Mouse (Mus musculus) hindbrain, embryonic 15.5 days (tissue): ENCODE data around the gene Mtmr2. TPM values are rescaled to one million over a fixed set of nuclear protein-coding genes. Genes with fewer than 3 reads are reported as not detected.
A peak's percentile ranks its signal among the peaks of the same experiment; 100 is the strongest.
"Not testable (repeated sequence)": the region's sequence is repeated elsewhere in the genome, so short reads cannot be mapped to it uniquely, and the experiment has no call there.

Experiments used
- ATAC-seq: fragments of 200-750 bp; cut with Nextera tagmentation; 2 replicates; pipeline ENCODE4 v1.8.0; 2017; ENCODE audit warnings: low read depth, moderate number of reproducible peaks, moderate TSS enrichment; ENCODE audit not compliant: low FRiP score
- H3K27ac ChIP-seq: fragments of 300-500 bp; sonication (generic); replicated peaks from 2 replicates; pipeline ENCODE4 v1.5.1; 2015; ENCODE audit warnings: mild to moderate bottlenecking, inconsistent platforms
- H3K27me3 ChIP-seq: fragments of 300-500 bp; sonication (generic); 2 replicates; pipeline ENCODE4 v1.6.1; 2015; ENCODE audit warnings: control low read depth, inconsistent platforms
- H3K36me3 ChIP-seq: fragments of 300-500 bp; sonication (generic); 2 replicates; pipeline ENCODE4 v1.6.1; 2015; ENCODE audit warnings: control low read depth, inconsistent platforms
- H3K4me1 ChIP-seq: fragments of 300-500 bp; sonication (generic); replicated peaks from 2 replicates; pipeline ENCODE4 v1.6.1; 2015; ENCODE audit warnings: control low read depth, inconsistent platforms
- H3K4me2 ChIP-seq: fragments of 300-500 bp; sonication (generic); 2 replicates; pipeline ENCODE4 v1.6.1; 2015; ENCODE audit warnings: moderate library complexity, mild to moderate bottlenecking, inconsistent platforms
- H3K4me3 ChIP-seq: fragments of 300-500 bp; sonication (generic); 2 replicates; pipeline ENCODE4 v1.5.1; 2015; ENCODE audit warnings: mild to moderate bottlenecking, inconsistent platforms
- H3K9ac ChIP-seq: fragments of 300-500 bp; sonication (generic); 2 replicates; pipeline ENCODE4 v1.6.1; 2015; ENCODE audit warnings: inconsistent platforms
- H3K9me3 ChIP-seq: fragments of 300-500 bp; sonication (generic); 2 replicates; pipeline ENCODE4 v1.6.1; 2016; ENCODE audit warnings: control low read depth, inconsistent platforms
- WGBS: fragments of 180-500 bp; shearing (Covaris S2); methylation state at CpG from one replicate; pipeline ENCODE4 v1.1.7; 2015; 5-methylcytosine and 5-hydroxymethylcytosine counted together
- polyA plus RNA-seq: library from polyadenylated mRNA; unstranded; fragments of >200 nt; fragmentation: Nextera tagmentation; extraction: Ambion mirVana; gene quantifications from 2 replicates; pipeline ENCODE4 v1.2.1, GENCODE M21; 2015

Mtmr2 gene
- polyA plus RNA-seq, 1 experiment from 2014 or later = 50.9 TPM

DNA sequence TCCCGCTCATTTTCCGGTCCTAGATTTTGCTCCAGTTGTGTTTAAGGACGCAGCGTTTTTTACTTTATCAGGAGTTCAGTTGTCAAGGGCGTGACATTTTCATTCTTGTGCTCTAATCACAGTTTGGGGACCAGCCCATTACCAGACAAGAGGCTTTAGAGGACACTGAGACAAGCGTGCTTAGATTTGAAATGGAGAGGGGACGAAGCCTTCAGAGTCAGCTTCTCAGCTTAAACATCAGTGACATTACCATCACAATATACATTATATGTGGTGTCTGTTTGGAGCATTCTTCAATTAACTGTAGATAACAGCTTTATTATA, 1.4 kb downstream of the Mtmr2 start:
- H3K4me2 ChIP-seq = peak overlapping the region; percentile 69
- no peaks in the 10 kb centered on the region for H3K9me3 ChIP-seq
- H3K4me1 ChIP-seq = peaks cover 17% of the 10 kb centered on the region
- peak overlapping the region; percentile 97 for H3K4me3 ChIP-seq
- 2% methylated on average over 7 of the region's 7 CpGs for WGBS
- ATAC-seq = no peak
- H3K27ac ChIP-seq = peak overlapping the region; percentile 91
- no peaks in the 10 kb centered on the region for H3K27me3 ChIP-seq
- peak overlapping the region; percentile 97 for H3K9ac ChIP-seq
- no peaks in the 10 kb centered on the region for H3K36me3 ChIP-seq

DNA sequence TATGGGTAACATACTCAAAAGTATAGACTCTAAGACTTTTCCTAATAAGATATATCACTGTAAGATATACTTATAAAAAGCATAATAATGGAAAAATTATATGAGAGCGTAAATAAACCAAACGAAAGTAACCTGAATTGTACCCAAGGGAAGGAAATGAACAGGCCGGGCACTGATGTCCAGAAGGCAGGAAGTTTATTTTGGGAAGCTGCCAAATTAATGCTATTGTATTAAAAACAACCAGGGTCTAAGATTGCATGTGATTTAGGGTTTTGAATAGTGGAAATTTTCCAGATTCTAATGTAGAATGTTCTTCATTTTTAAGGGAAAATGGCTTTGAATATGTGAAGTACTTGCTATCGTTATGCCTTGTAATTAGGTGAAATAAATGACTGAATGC, 4.3 kb downstream of the Mtmr2 start:
- no peaks in the 10 kb centered on the region for H3K9me3 ChIP-seq
- 75% methylated on average over 4 of the region's 4 CpGs for WGBS
- no peaks in the 10 kb centered on the region for H3K27me3 ChIP-seq
- no peak overlapping the region for H3K27ac ChIP-seq
- H3K4me1 ChIP-seq = peaks cover 17% of the 10 kb centered on the region
- no peaks in the 10 kb centered on the region for H3K36me3 ChIP-seq
- no peak overlapping the region for H3K9ac ChIP-seq
- H3K4me3 ChIP-seq = no peak overlapping the region
- ATAC-seq = no peak
- H3K4me2 ChIP-seq = no peak overlapping the region

DNA sequence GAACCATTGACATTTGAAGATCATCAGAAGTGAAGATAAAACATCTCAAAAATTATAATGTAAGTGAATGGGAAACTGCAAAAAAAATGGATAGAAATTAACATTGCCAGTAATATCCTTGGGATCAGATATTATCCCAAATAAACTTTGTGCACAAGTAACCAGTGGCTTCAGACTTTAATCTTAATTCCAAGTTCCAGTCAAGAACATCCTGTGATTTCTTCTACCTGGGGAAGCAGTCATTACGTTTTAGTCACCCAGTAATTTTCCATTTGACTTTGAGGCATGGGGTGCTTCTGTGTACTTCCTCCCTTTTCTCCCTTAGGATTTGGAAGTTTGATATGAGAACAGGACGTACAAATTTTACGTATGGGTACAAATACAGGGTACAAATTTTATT, 12.2 kb downstream of the Mtmr2 start:
- no peak for ATAC-seq
- 97% methylated on average over 3 of the region's 3 CpGs for WGBS
- H3K9me3 ChIP-seq = 0 out of 2 replicates have a peak, but pooled peaks cover 6% of the 10 kb centered on the region

DNA sequence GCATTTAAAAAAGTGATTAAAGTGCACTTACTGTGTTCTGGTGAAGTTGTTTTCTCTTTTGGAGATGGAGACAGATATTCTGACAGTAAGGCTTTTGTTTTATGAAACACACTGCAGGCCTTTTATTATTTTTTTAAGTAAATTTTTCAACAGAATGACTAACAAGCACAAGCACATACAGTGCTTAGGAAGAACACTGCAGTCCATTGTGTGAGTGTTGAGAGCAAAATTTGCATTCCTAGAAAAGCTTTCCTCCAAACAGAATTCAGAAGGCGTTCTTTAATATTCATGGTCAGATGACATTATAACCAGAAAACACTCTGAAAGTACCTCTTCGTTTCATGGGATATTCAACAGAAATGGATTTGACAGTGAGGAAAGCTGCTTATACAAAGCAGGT, 17.4 kb downstream of the Mtmr2 start:
- no peak overlapping the region for H3K4me3 ChIP-seq
- no peaks in the 10 kb centered on the region for H3K9me3 ChIP-seq
- H3K36me3 ChIP-seq = no peaks in the 10 kb centered on the region
- no peak overlapping the region for H3K4me2 ChIP-seq
- H3K27me3 ChIP-seq = no peaks in the 10 kb centered on the region
- no peaks in the 10 kb centered on the region for H3K4me1 ChIP-seq
- 71% methylated on average over 2 of the region's 2 CpGs for WGBS
- H3K9ac ChIP-seq = no peak overlapping the region
- ATAC-seq = no peak
- H3K27ac ChIP-seq = no peak overlapping the region

More for the DNA sequence above, 12.2 kb downstream of the Mtmr2 start:
- H3K27me3 ChIP-seq = no peaks in the 10 kb centered on the region
- H3K4me1 ChIP-seq = no peaks in the 10 kb centered on the region
- H3K4me3 ChIP-seq = no peak overlapping the region
- no peak overlapping the region for H3K9ac ChIP-seq
- no peak overlapping the region for H3K27ac ChIP-seq
- no peak overlapping the region for H3K4me2 ChIP-seq
- 0 out of 2 replicates have a peak, but pooled peaks cover 9% of the 10 kb centered on the region for H3K36me3 ChIP-seq

DNA sequence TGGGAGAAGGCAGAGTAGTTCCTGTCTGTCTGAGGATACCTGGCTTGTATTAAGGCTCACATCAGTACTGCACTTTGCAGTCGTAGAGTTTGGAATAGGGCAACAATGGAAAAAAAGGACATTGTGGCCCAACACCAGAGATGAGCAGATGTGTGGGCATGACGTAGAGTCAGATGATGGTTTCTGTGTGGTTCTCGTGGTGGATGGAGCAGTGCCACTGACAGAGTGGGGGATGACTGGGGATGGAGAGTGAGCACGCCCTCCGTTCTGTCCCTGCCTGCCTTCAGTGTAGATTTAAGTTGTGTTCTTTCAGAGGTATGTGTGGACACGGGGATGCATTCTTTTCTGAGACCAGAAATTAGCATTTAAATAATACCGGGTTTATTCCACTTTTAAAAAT, 18.4 kb downstream of the Mtmr2 start:
- H3K4me3 ChIP-seq = no peak overlapping the region
- ATAC-seq = no peak
- H3K9me3 ChIP-seq = no peaks in the 10 kb centered on the region
- WGBS = 84% methylated on average over 7 of the region's 7 CpGs
- H3K36me3 ChIP-seq = no peaks in the 10 kb centered on the region
- H3K4me1 ChIP-seq = no peaks in the 10 kb centered on the region
- H3K27me3 ChIP-seq = no peaks in the 10 kb centered on the region
- no peak overlapping the region for H3K9ac ChIP-seq
- no peak overlapping the region for H3K27ac ChIP-seq
- H3K4me2 ChIP-seq = no peak overlapping the region

DNA sequence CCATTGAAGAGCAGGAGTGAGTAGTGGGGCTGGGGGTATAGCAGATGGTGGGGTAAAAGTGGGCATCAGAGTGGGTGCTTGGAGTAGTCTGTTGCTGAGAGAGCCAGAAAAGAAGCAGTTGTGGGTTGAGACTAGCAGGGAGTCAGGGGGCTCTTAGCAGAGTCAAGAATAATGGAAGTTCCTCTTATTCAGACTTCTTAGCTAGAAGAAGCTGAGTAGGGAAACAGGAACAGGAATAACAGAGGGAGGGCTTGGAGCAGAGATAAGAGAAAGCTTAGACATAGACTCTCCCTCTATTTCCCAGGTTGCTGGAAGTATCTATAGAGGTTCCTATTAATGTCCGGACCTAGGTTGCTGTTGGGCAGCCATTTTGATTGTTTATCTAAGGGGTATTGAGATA, 26.5 kb downstream of the Mtmr2 start:
- ATAC-seq = no peak
- Histone ChIP-seq H3K4me2 (no peak overlapping the region), H3K4me1 (no peaks in the 10 kb centered on the region), H3K27me3 (no peaks in the 10 kb centered on the region), H3K36me3 (no peaks in the 10 kb centered on the region), H3K9ac (no peak overlapping the region), H3K9me3 (no peaks in the 10 kb centered on the region), H3K4me3 (no peak overlapping the region), H3K27ac (no peak overlapping the region)
- 94% methylated on average over 1 of the region's 1 CpGs for WGBS

DNA sequence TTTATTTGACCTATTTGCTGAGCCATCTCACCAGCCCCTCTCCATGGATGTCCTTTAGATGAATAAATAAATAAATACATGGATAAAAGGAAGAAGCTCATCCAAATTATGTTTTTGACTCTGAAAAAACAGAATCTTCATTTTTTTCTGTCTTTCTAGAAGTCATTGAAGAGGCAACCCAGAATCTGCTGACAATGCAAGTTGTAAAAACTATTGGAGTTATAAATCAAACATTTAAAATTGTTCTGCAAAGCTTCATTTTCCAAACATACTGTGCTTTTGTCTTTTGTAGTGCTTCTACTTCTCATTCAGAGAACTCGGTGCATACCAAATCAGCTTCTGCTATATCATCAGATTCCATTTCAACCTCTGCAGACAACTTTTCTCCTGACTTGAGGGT, 33.8 kb downstream of the Mtmr2 start:
- Histone ChIP-seq H3K4me2 (no peak overlapping the region), H3K9me3 (no peaks in the 10 kb centered on the region), H3K9ac (no peak overlapping the region), H3K27me3 (no peaks in the 10 kb centered on the region), H3K4me1 (no peaks in the 10 kb centered on the region), H3K27ac (no peak overlapping the region), H3K36me3 (peaks cover 22% of the 10 kb centered on the region), H3K4me3 (no peak overlapping the region)
- WGBS = 98% methylated on average over 1 of the region's 1 CpGs
- no peak for ATAC-seq

DNA sequence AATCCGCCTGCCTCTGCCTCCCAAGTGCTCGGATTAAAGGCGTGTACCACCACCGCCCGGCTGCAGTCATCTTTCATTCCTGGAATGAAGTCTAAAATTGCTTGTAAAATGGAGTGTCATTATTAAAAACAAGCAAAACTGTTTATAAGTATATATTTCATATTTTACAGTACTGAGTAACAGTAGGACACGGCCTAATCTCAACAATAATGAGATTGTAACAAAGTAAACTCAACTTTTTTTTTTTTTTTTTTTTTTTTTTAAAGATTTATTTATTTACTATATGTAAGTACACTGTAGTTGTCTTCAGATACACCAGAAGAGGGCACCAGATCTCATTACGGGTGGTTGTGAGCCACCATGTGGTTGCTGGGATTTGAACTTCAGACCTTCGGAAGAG, 42.7 kb downstream of the Mtmr2 start:
- H3K9me3 ChIP-seq, H3K27ac ChIP-seq, ATAC-seq, H3K4me1 ChIP-seq, H3K27me3 ChIP-seq, H3K4me2 ChIP-seq, H3K9ac ChIP-seq, H3K4me3 ChIP-seq: not testable (repeated sequence)
- peaks cover 42% of the 10 kb centered on the region for H3K36me3 ChIP-seq
- WGBS = 95% methylated on average over 8 of the region's 8 CpGs

DNA sequence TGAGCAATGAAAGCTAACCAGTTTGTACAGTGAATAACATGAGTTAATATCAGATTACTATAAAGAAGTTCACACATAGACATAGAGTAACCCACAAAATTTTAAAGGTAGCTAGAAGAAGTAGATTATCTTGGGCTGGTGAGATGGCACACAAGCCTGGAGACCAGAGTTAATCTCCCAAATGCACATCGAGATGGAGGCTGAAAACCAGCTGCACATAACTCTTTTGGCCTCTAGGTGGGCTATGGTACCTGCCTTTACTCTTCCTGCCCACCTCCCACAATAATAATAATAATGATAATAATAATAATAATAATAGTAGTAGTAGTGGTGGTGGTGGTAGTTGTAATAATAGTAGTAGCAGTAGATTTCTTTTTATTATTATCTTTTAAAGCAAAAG, 46.1 kb downstream of the Mtmr2 start:
- Histone ChIP-seq H3K4me3 (no peak overlapping the region), H3K27me3 (no peaks in the 10 kb centered on the region), H3K27ac (no peak overlapping the region), H3K4me2 (no peak overlapping the region), H3K36me3 (peaks cover 42% of the 10 kb centered on the region), H3K9me3 (no peaks in the 10 kb centered on the region), H3K4me1 (no peaks in the 10 kb centered on the region), H3K9ac (no peak overlapping the region)
- WGBS = 80% methylated on average over 1 of the region's 1 CpGs
- no peak for ATAC-seq

DNA sequence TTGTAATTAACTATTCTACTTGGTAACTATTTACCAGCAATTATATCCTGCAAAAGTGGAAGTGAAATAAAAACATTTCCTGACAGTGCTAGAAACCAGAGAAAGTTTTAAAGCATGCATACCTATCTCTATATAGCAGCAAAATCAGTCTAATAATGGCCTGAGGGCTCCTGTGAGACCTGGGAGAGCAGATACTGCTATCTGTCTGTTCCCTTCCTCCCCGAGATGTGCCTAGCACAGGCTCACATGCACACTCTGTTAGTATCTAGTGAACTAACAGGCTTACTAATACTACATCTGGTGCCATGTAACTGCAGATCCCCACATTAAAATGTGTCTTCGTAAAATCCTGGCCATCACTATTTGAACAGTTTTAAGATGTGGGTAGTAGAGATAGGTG, 46.5 kb downstream of the Mtmr2 start:
- Histone ChIP-seq H3K9ac (no peak overlapping the region), H3K27me3 (no peaks in the 10 kb centered on the region), H3K4me1 (no peaks in the 10 kb centered on the region), H3K27ac (no peak overlapping the region), H3K4me2 (no peak overlapping the region), H3K4me3 (no peak overlapping the region), H3K36me3 (peaks cover 42% of the 10 kb centered on the region), H3K9me3 (no peaks in the 10 kb centered on the region)
- WGBS = 98% methylated on average over 2 of the region's 2 CpGs
- no peak for ATAC-seq

DNA sequence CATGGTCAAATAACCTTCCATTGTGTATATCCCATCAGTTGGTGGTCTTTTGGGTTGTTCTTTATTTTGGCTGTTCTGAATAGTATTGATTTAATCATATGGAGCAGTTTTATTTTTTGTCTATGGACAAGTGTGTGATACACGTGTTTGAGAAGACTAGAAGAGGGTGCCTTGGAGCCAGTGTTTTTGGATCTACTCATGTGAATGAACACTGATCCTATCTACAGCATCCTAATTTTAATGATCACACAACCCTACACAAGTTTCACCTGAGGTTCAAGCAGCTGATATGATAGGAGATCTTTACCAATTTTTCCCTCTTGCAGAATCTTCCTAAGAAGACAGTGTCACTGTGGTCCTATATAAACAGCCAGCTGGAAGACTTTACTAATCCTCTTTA, 56.3 kb downstream of the Mtmr2 start:
- H3K9me3 ChIP-seq = no peaks in the 10 kb centered on the region
- H3K27me3 ChIP-seq = no peaks in the 10 kb centered on the region
- H3K36me3 ChIP-seq = peaks cover 60% of the 10 kb centered on the region
- 84% methylated on average over 1 of the region's 1 CpGs for WGBS
- H3K27ac ChIP-seq = no peak overlapping the region
- H3K9ac ChIP-seq = no peak overlapping the region
- ATAC-seq = no peak
- H3K4me3 ChIP-seq = no peak overlapping the region
- no peak overlapping the region for H3K4me2 ChIP-seq
- no peaks in the 10 kb centered on the region for H3K4me1 ChIP-seq

DNA sequence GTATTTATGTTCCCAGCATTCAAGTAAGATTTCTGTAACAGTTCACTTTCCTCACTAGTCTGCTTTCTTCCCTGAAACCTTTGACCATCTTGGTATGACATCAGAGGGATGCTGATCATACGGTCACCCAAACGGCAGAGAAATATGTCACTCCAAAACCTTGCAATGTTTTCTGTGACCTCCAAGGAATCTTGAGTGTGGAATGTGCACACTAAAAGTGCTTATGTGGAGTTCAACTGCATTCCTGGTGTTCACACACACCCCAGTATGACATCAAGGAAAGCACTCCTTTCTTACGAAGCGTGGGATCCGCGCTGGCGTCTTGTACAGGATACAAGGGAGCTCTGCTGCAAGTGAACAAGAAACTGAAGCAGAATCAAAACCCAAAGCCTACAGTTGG, 58.6 kb downstream of the Mtmr2 start:
- Histone ChIP-seq H3K27me3 (no peaks in the 10 kb centered on the region), H3K4me1 (no peaks in the 10 kb centered on the region), H3K9ac (no peak overlapping the region), H3K4me3 (no peak overlapping the region), H3K4me2 (no peak overlapping the region), H3K36me3 (peaks cover 67% of the 10 kb centered on the region), H3K27ac (no peak overlapping the region), H3K9me3 (no peaks in the 10 kb centered on the region)
- 97% methylated on average over 7 of the region's 7 CpGs for WGBS
- no peak for ATAC-seq

DNA sequence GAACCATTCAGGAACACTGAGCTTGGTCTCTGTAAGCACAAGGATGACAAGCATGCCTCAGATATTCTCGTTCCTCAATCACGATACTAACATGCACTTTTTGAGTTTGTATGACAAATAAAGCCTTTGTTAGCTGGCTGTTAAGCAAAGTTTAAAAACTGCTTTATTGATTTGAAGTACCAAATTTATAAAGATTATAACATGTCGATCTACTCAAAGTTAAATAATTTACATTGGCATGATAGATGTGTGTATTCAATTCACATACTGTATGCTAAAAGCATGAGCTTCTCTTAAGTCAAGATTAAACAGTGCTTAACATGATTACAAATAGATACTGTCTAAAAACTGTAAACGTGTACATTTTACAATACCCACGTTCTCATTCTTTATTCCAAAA, 59.4 kb downstream of the Mtmr2 start:
- no peak for ATAC-seq
- Histone ChIP-seq H3K27me3 (no peaks in the 10 kb centered on the region), H3K9ac (no peak overlapping the region), H3K4me2 (no peak overlapping the region), H3K27ac (no peak overlapping the region), H3K4me1 (no peaks in the 10 kb centered on the region), H3K36me3 (peaks cover 71% of the 10 kb centered on the region), H3K9me3 (no peaks in the 10 kb centered on the region), H3K4me3 (no peak overlapping the region)
- WGBS = 95% methylated on average over 5 of the region's 5 CpGs
